Mouse (Mus musculus) left cerebral cortex, adult 2 months (tissue): ENCODE results near the gene Dgcr2. TPM values are rescaled to one million over a fixed set of nuclear protein-coding genes. Genes with fewer than 3 reads are reported as not detected.
A peak's percentile ranks its signal among the peaks of the same experiment; 100 is the strongest.

Experiments
- DNase-seq, 2 experiments: peaks; one replicate each; pipeline ENCODE4 v3.0.0; 2021 to 2022; ENCODE audit warnings: low spot score in 2 of 2, mixed read lengths in 1 of 2; ENCODE audit errors: extremely low spot score in 1 of 2
- H3K27ac ChIP-seq: fragments of 200-600 bp; 2 replicates; pipeline ENCODE4 v1.8.1; 2022
- H3K4me3 ChIP-seq: fragments of 200-600 bp; 2 replicates; pipeline ENCODE4 v1.8.1; 2022
- CTCF ChIP-seq: fragments of 200-600 bp; IDR thresholded peaks from 2 replicates; pipeline ENCODE4 v1.8.1; 2022; ENCODE audit warnings: antibody characterized with exemption, mild to moderate bottlenecking, moderate library complexity
- intact Hi-C: fragments of 180-260 bp; cut with DNase I; formaldehyde crosslinking; loops from one replicate; pipeline ENCODE4 v1.15.1; 2025
- total RNA-seq, 2 experiments: library from RNA; stranded (reverse); gene quantifications; 2 replicates each; pipeline ENCODE4 v1.2.3; 2021

Dgcr2 gene
- total RNA-seq, 2 experiments from 2014 or later = 93.2 to 99.7 TPM

DNA sequence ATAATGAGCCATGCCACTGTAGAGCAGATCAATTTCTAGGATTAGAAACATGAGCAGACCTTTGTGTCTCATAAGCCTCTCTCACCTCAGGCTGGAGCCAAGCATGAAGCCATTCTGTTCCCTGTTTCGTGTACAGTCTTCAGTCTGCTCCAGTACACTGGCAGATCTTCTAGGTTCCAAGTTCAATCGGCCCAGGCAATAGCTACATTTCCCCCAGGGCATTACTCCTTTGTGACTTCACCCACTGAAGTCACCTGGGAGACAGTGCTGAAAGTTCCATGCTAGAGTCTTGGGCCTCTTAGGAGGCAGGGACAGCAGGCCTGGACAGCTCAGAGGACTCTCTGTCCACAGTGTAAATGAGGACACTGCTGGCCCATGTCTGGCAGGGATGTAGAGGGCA, 4.4 kb downstream of the Dgcr2 start, which contains the start of gene Tssk1:
TSS of gene Tssk1 (plus strand) at position 301 of the 400 bp plus-strand sequence.
- no peak for TF ChIP-seq CTCF
- Histone ChIP-seq H3K27ac (no peak within 1 kb of the TSS), H3K4me3 (no peak within 1 kb of the TSS)
- intact Hi-C loops = no loop called here
- no peak for DNase-seq

DNA sequence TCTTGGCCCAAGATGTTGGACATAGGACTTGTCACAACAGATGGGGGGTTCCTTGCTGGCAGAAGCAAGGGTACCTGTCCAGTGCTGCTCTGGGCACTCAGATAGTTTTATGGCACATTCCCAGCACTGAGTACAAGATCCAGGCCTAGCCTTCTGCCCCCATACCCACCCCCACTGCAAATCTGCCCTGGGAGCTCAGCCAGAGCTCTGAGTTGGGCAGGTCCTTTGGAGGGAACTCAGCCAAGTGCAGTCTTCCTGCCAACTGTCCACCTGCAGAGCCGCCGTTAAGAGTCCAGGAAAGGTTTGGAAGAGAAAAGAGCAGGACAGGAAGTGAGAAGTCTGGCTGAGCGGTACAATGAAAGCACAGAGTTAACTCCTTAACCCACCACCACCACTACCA, 5.8 kb downstream of the Dgcr2 start:
- no peak for DNase-seq
- intact Hi-C loops = no loop called here
- H3K27ac ChIP-seq = no peak overlapping the region
- no peak overlapping the region for H3K4me3 ChIP-seq
- no peak for TF ChIP-seq CTCF

DNA sequence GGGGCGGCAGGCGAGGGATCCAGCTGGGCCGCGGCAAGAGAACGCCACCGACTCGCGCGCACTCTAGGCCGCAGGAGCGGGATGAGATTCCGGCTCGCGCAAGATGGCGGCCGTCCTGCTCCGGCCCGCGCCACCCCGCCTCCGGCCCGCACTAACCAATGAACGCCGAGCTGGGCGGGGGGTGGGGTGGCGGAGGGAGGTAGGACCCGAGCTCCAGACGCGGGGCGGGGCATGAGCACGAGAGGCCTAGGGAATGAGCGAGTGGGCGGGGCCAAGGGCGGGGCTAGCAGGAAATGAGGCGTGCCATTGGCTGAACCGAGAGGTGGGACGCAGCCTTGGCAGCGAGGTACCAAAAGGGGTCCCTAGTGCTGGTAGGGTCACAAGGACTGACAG, 6.8 kb downstream of the Dgcr2 start, which contains the start of gene Gm20518:
TSS of gene Gm20518 (minus strand) at position 105 of the 393 bp plus-strand sequence.
- peak; percentile 98 to 99 for DNase-seq
- intact Hi-C loops = no loop called here
- peak within 1 kb of the TSS; percentile 99 for H3K27ac ChIP-seq
- TF ChIP-seq CTCF = no peak
- H3K4me3 ChIP-seq = peak within 1 kb of the TSS; percentile 99

- peak overlapping the region; percentile 99 for H3K27ac ChIP-seq
- no peak for TF ChIP-seq CTCF
These were observed 7.3 kb downstream of the Dgcr2 start for GRCm38 (mm10) chr16:17890917-17891566.

GRCm38 (mm10) chr16:17890342-17890727, 8.0 kb downstream of the Dgcr2 start:
- TF ChIP-seq CTCF = no peak
- H3K27ac ChIP-seq = no peak overlapping the region
- intact Hi-C loops = no loop called here
- DNase-seq = no peak
- H3K4me3 ChIP-seq = peak overlapping the region; percentile 99

More at GRCm38 (mm10) chr16:17890917-17891566, 7.3 kb downstream of the Dgcr2 start:
- intact Hi-C loops = no loop called here
- peak overlapping the region; percentile 99 for H3K4me3 ChIP-seq
- peak; percentile 37 to 51 for DNase-seq

- intact Hi-C loops = no loop called here
- DNase-seq = no peak
- TF ChIP-seq CTCF = no peak
- H3K27ac ChIP-seq = no peak overlapping the region
- H3K4me3 ChIP-seq = peak overlapping the region; percentile 99
These were observed 8.5 kb downstream of the Dgcr2 start for GRCm38 (mm10) chr16:17889689-17890341.

DNA sequence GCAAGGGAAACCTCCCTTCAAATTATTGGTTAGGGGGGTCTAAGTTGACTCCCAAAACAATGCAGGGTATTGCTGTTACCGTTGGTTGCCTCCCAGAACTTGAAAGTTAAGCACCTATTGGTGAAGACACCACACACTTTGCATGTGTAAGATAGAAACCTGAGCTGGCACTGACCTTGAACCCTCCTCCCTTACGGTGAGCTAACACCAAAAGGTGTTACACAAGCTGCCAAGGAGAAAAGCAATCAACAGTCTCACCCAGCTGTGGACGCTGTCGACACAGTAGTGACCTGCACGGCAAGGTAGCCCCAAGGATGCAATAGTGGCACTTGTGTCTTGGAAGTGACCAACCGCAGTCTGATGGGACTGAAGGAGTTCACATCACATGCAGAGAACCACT, 14.2 kb downstream of the Dgcr2 start:
- no peak for DNase-seq
- intact Hi-C loops = no loop called here
- no peak for TF ChIP-seq CTCF
- Histone ChIP-seq H3K4me3 (no peak overlapping the region), H3K27ac (no peak overlapping the region)

DNA sequence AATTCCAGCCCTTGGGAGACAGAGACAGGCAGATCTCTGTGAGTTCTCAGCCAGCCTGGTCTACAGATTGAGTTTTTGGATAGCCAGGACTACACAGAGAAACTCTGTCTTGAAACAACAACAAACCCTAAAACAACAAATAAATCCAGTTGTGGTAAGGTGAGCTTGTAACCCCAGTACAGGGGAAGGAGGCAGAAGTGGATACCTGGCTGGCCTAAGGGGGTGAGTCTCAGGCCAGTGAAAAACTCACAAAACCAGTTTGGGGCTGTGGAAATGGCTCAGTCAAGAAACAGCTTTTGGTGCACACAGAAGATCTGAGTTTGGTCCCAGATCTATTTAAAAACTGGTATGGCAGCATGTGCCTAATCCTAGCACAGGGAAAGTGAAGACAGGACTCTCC, 16.2 kb downstream of the Dgcr2 start:
- no peak for TF ChIP-seq CTCF
- DNase-seq = no peak
- Histone ChIP-seq H3K4me3 (no peak overlapping the region), H3K27ac (no peak overlapping the region)
- intact Hi-C loops = no loop called here

- 0 out of 2 replicates have a peak overlapping the region, but pooled peaks have one; percentile 26 for H3K27ac ChIP-seq
- H3K4me3 ChIP-seq = no peak overlapping the region
- TF ChIP-seq CTCF = no peak
- no peak for DNase-seq
- intact Hi-C loops = no loop called here
These were observed 18.8 kb downstream of the Dgcr2 start for GRCm38 (mm10) chr16:17879571-17879970.

GRCm38 (mm10) chr16:17876096-17876495, 22.3 kb downstream of the Dgcr2 start:
- intact Hi-C loops = no loop called here

GRCm38 (mm10) chr16:17875174-17875573, 23.2 kb downstream of the Dgcr2 start:
- no peak for DNase-seq
- TF ChIP-seq CTCF = no peak
- intact Hi-C loops = no loop called here
- Histone ChIP-seq H3K4me3 (no peak overlapping the region), H3K27ac (no peak overlapping the region)

More at GRCm38 (mm10) chr16:17876096-17876495, 22.3 kb downstream of the Dgcr2 start:
- Histone ChIP-seq H3K27ac (no peak overlapping the region), H3K4me3 (no peak overlapping the region)
- no peak for DNase-seq
- TF ChIP-seq CTCF = no peak

DNA sequence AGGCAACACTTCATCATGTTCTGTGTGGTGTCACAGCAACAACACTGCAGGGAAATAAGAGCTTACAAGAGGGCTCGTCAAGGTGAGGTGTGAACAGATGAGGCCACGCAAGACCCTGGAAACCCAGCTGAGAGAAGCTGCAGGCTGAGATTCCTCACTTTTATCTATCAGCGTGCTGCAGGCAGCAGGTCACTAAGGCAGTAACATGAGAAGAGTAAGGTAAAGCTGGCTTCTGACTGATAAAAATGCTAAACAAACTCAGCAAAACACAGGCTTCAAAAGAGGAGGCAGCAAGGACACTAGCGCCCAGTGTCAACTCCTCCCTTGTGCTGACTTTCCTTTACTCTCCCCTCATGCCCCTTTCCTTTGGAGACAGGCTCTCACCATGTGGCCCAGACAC, 25.4 kb downstream of the Dgcr2 start:
- intact Hi-C loops = no loop called here
- no peak for DNase-seq

GRCm38 (mm10) chr16:17871248-17871647, 27.1 kb downstream of the Dgcr2 start:
- intact Hi-C loops = no loop called here
- no peak for DNase-seq
- H3K4me3 ChIP-seq = no peak overlapping the region
- no peak overlapping the region for H3K27ac ChIP-seq
- no peak for TF ChIP-seq CTCF

More for the DNA sequence above, 25.4 kb downstream of the Dgcr2 start:
- no peak overlapping the region for H3K27ac ChIP-seq
- TF ChIP-seq CTCF = no peak
- H3K4me3 ChIP-seq = no peak overlapping the region
